Mouse (Mus musculus) liver, embryonic 14.5 days (tissue): ENCODE results near the gene Hapln3. TPM values are rescaled to one million over a fixed set of nuclear protein-coding genes. Genes with fewer than 3 reads are reported as not detected.

ENCODE experiments used
- ATAC-seq: fragments of 200-750 bp; cut with Nextera tagmentation; 2 replicates; pipeline ENCODE4 v1.8.0; 2017; ENCODE audit warnings: moderate number of reproducible peaks, mild to moderate bottlenecking, moderate library complexity; ENCODE audit not compliant: insufficient read depth
- DNase-seq, 3 experiments: peaks; one replicate each; pipeline ENCODE4 v3.0.0-alpha.2; 2012 to 2013; ENCODE audit warnings: low read depth in 3 of 3, low spot score in 3 of 3
- H3K27ac ChIP-seq: fragments of 300-500 bp; sonication (generic); 2 replicates; pipeline ENCODE4 v1.5.1; 2014; ENCODE audit warnings: moderate library complexity, mild to moderate bottlenecking, control low read depth, inconsistent platforms
- H3K27me3 ChIP-seq: fragments of 300-500 bp; sonication (generic); 2 replicates; pipeline ENCODE4 v1.6.1; 2014; ENCODE audit warnings: mild to moderate bottlenecking, low read length, moderate library complexity; ENCODE audit not compliant: control insufficient read depth, insufficient read depth
- H3K36me3 ChIP-seq: fragments of 300-500 bp; sonication (generic); replicated peaks from 2 replicates; pipeline ENCODE4 v1.6.1; 2014; ENCODE audit warnings: low read depth; ENCODE audit not compliant: control insufficient read depth, insufficient read depth
- H3K4me1 ChIP-seq, 2 experiments: fragments of 200-500 bp in 1 of 2; fragments of 300-500 bp in 1 of 2; sonication (generic) in 1 of 2; replicated peaks; 2 replicates each; pipeline ENCODE4 v1.6.1; 2012 to 2014; ENCODE audit warnings: antibody characterized with exemption in 1 of 2, inconsistent platforms in 1 of 2, low read length in 1 of 2; ENCODE audit not compliant: control insufficient read depth in 2 of 2, insufficient read depth in 2 of 2
- H3K4me2 ChIP-seq: fragments of 300-500 bp; sonication (generic); 2 replicates; pipeline ENCODE4 v1.6.1; 2014; ENCODE audit warnings: low read depth, mild to moderate bottlenecking, control low read depth, moderate library complexity
- H3K4me3 ChIP-seq, 2 experiments: fragments of 200-500 bp in 1 of 2; fragments of 300-500 bp in 1 of 2; sonication (generic) in 1 of 2; 2 replicates each; pipeline ENCODE4 v1.5.1; 2012 to 2014; ENCODE audit warnings: low read depth in 2 of 2, low read length in 2 of 2, mild to moderate bottlenecking in 2 of 2, control low read depth in 1 of 2, inconsistent platforms in 1 of 2, moderate library complexity in 1 of 2; ENCODE audit not compliant: insufficient read depth in 1 of 2
- H3K9ac ChIP-seq: fragments of 300-500 bp; sonication (generic); replicated peaks from 2 replicates; pipeline ENCODE4 v1.6.1; 2014; ENCODE audit warnings: mild to moderate bottlenecking, control low read depth, moderate library complexity
- H3K9me3 ChIP-seq: fragments of 300-500 bp; sonication (generic); 2 replicates; pipeline ENCODE4 v1.6.1; 2016; ENCODE audit warnings: low read length, mixed read lengths; ENCODE audit not compliant: control insufficient read depth
- CTCF ChIP-seq: IDR thresholded peaks from 2 replicates; pipeline ENCODE4 v1.5.1; 2016; ENCODE audit warnings: antibody characterized with exemption, low read depth, control low read depth
- EP300 ChIP-seq: IDR thresholded peaks from 2 replicates; pipeline ENCODE4 v1.6.1; 2016; ENCODE audit warnings: antibody characterized with exemption, low read depth
- WGBS: fragments of 180-500 bp; shearing (Covaris S2); extraction: QIAGEN DNeasy Blood & Tissue Kit; methylation state at CpG from one replicate; pipeline ENCODE4 v1.1.7; 2014; ENCODE audit not compliant: insufficient replicate concordance; 5-methylcytosine and 5-hydroxymethylcytosine counted together
- polyA plus RNA-seq, 2 experiments: library from polyadenylated mRNA; depleted of rRNA in 1 of 2; stranded (reverse) in 1 of 2; unstranded in 1 of 2; fragments of >200 nt; fragmentation: Nextera tagmentation in 1 of 2; extraction: Ambion mirVana in 1 of 2; gene quantifications; 2 replicates each; pipeline versions ENCODE4 v1.2.1 to v1.2.3; 2012 to 2014

Gene Hapln3
- polyA plus RNA-seq, 2 experiments, result 0.11 TPM

GRCm38 (mm10) chr7:79079212-79079611, 51.6 kb downstream of the Hapln3 start:
- TF ChIP-seq CTCF (no peak), EP300 (no peak)
- WGBS, result 36% methylated on average over 3 of the region's 3 CpGs
- Histone ChIP-seq H3K4me3 (no peak overlapping the region), H3K4me1 (no peaks in the 10 kb centered on the region), H3K27me3 (no peaks in the 10 kb centered on the region), H3K27ac (no peak overlapping the region), H3K4me2 (no peak overlapping the region), H3K9ac (no peak overlapping the region), H3K9me3 (no peaks in the 10 kb centered on the region), H3K36me3 (no peaks in the 10 kb centered on the region)
- DNase-seq, result no peak
- no peak for ATAC-seq

- Histone ChIP-seq H3K27ac (no peak overlapping the region), H3K9ac (no peak overlapping the region), H3K36me3 (no peaks in the 10 kb centered on the region), H3K4me1 (no peaks in the 10 kb centered on the region), H3K4me3 (no peak overlapping the region), H3K9me3 (no peaks in the 10 kb centered on the region), H3K27me3 (no peaks in the 10 kb centered on the region), H3K4me2 (no peak overlapping the region)
- no peak for TF ChIP-seq CTCF
- TF ChIP-seq EP300, result no peak
- ATAC-seq (no peak), DNase-seq (no peak)
- 43% methylated on average over 4 of the region's 4 CpGs for WGBS
These were observed 62.6 kb downstream of the Hapln3 start for GRCm38 (mm10) chr7:79068231-79068630.

- no peaks in the 10 kb centered on the region for H3K9me3 ChIP-seq
- H3K4me3 ChIP-seq, result no peak overlapping the region
- H3K36me3 ChIP-seq, result no peaks in the 10 kb centered on the region
- TF ChIP-seq CTCF (no peak), EP300 (no peak)
- WGBS, result 38% methylated on average over 7 of the region's 7 CpGs
- no peak overlapping the region for H3K4me2 ChIP-seq
- no peaks in the 10 kb centered on the region for H3K27me3 ChIP-seq
- no peak overlapping the region for H3K9ac ChIP-seq
- no peaks in the 10 kb centered on the region for H3K4me1 ChIP-seq
- no peak overlapping the region for H3K27ac ChIP-seq
- no peak for ATAC-seq
- no peak for DNase-seq
These were observed 63.4 kb downstream of the Hapln3 start for GRCm38 (mm10) chr7:79067466-79067865.

Other genes starting within 250 kb of the Hapln3 start
- gene Aen, start 235.2 kb downstream of the Hapln3 start, polyA plus RNA-seq (2012; rRNA removed), result 10.6 and 14.0 TPM in 2 replicates
- gene Aen, start 235.2 kb downstream of the Hapln3 start, polyA plus RNA-seq (2014; fragmentation: Nextera tagmentation; extraction: Ambion mirVana), result 12.6 and 15.0 TPM in 2 replicates
- gene Isg20, start 217.6 kb downstream of the Hapln3 start, polyA plus RNA-seq (2012; rRNA removed), result 47.0 and 47.2 TPM in 2 replicates
- gene Isg20, start 217.6 kb downstream of the Hapln3 start, polyA plus RNA-seq (2014; fragmentation: Nextera tagmentation; extraction: Ambion mirVana), result 52.7 and 72.1 TPM in 2 replicates
- gene Acan, start 77.5 kb downstream of the Hapln3 start, polyA plus RNA-seq (2012; rRNA removed), result 0.04 TPM in 1 of 2 replicates, not detected in the other
- not detected in 2 replicates for gene Acan, start 77.5 kb downstream of the Hapln3 start, polyA plus RNA-seq (2014; fragmentation: Nextera tagmentation; extraction: Ambion mirVana)
- gene Mfge8, start 18.0 kb upstream of the Hapln3 start, polyA plus RNA-seq (2012; rRNA removed), result 44.5 and 46.0 TPM in 2 replicates
- gene Mfge8, start 18.0 kb upstream of the Hapln3 start, polyA plus RNA-seq (2014; fragmentation: Nextera tagmentation; extraction: Ambion mirVana), result 55.3 and 64.5 TPM in 2 replicates
- gene Abhd2, start 142.2 kb upstream of the Hapln3 start, polyA plus RNA-seq (2012; rRNA removed), result 5.6 and 6.0 TPM in 2 replicates
- 11.4 TPM in 2 replicates for gene Abhd2, start 142.2 kb upstream of the Hapln3 start, polyA plus RNA-seq (2014; fragmentation: Nextera tagmentation; extraction: Ambion mirVana)